Mouse (Mus musculus): Measurements from ENCODE around the gene Gm20431. TPM values are rescaled to one million over a fixed set of nuclear protein-coding genes. Genes with fewer than 3 reads are reported as not detected.

Gm20431 gene
- polyA plus RNA-seq, 1 experiment, result 15.3 TPM

GRCm38 (mm10) chr2:167690219-167690961 lies 29.1 kb upstream of the Gm20431 start:
- peak overlapping the region; percentile 64 for H3K4me3 ChIP-seq (ENCODE audit: control insufficient read depth, insufficient read depth, low read length)
- WGBS, result 19% methylated on average over 15 of the region's 15 CpGs
- no peaks in the 10 kb centered on the region; the same call in 1 of the 2 replicates for H3K27me3 ChIP-seq (ENCODE audit: control insufficient read depth, insufficient read depth, low read length)
- no peak overlapping the region for H3K27ac ChIP-seq (ENCODE audit: control insufficient read depth, insufficient read depth, low read length)
- H3K36me3 ChIP-seq (ENCODE audit: control insufficient read depth, insufficient read depth, low read length), result no peaks in the 10 kb centered on the region
- peaks cover 13% of the 10 kb centered on the region for H3K4me1 ChIP-seq (replicated peaks; ENCODE audit: control insufficient read depth, insufficient read depth, low read length)
- TF ChIP-seq CTCF (IDR thresholded peaks at IDR 0.05; ENCODE audit: borderline replicate concordance, control insufficient read depth, extremely low read depth, insufficient read depth, low read length, poor library complexity) (no peak), POLR2A (IDR thresholded peaks at IDR 0.05; ENCODE audit: control insufficient read depth, extremely low read depth, insufficient read depth, low read length, poor library complexity) (no peak)
- no peak for DNase-seq

- WGBS, result under 1% methylated on average over 99 of the region's 99 CpGs
- Histone ChIP-seq H3K4me3 (ENCODE audit: control insufficient read depth, insufficient read depth, low read length) (peak within 1 kb of the TSS; percentile 64), H3K4me1 (replicated peaks; ENCODE audit: control insufficient read depth, insufficient read depth, low read length) (peaks cover 13% of the 10 kb centered on the region), H3K27ac (ENCODE audit: control insufficient read depth, insufficient read depth, low read length) (no peak within 1 kb of the TSS), H3K36me3 (ENCODE audit: control insufficient read depth, insufficient read depth, low read length) (no peaks in the 10 kb centered on the region), H3K27me3 (ENCODE audit: control insufficient read depth, insufficient read depth, low read length) (no peaks in the 10 kb centered on the region; the same call in 1 of the 2 replicates)
- DNase-seq, result peak; percentile 43
- no peak for TF ChIP-seq CTCF (IDR thresholded peaks at IDR 0.05; ENCODE audit: borderline replicate concordance, control insufficient read depth, extremely low read depth, insufficient read depth, low read length, poor library complexity)
- TF ChIP-seq POLR2A (IDR thresholded peaks at IDR 0.05; ENCODE audit: control insufficient read depth, extremely low read depth, insufficient read depth, low read length, poor library complexity), result no peak
Observed at GRCm38 (mm10) chr2:167689501-167690218, 28.4 kb upstream of the Gm20431 start, which contains the start of gene Tmem189. Gene Tmem189, minus strand, starts transcription at chr2:167689822.

GRCm38 (mm10) chr2:167688498-167689451 lies 27.5 kb upstream of the Gm20431 start, which contains the start of gene Cebpb:
Gene Cebpb, plus strand, starts transcription at chr2:167688915.
- TF ChIP-seq POLR2A (IDR thresholded peaks at IDR 0.05; ENCODE audit: control insufficient read depth, extremely low read depth, insufficient read depth, low read length, poor library complexity), result 0 out of 2 replicates have a peak, but pooled peaks have one; percentile 10
- TF ChIP-seq CTCF (IDR thresholded peaks at IDR 0.05; ENCODE audit: borderline replicate concordance, control insufficient read depth, extremely low read depth, insufficient read depth, low read length, poor library complexity), result peak; percentile 95
- Histone ChIP-seq H3K36me3 (ENCODE audit: control insufficient read depth, insufficient read depth, low read length) (no peaks in the 10 kb centered on the region), H3K4me3 (ENCODE audit: control insufficient read depth, insufficient read depth, low read length) (peak within 1 kb of the TSS; percentile 64), H3K27me3 (ENCODE audit: control insufficient read depth, insufficient read depth, low read length) (no peaks in the 10 kb centered on the region; the same call in 1 of the 2 replicates), H3K4me1 (replicated peaks; ENCODE audit: control insufficient read depth, insufficient read depth, low read length) (peaks cover 13% of the 10 kb centered on the region), H3K27ac (ENCODE audit: control insufficient read depth, insufficient read depth, low read length) (no peak within 1 kb of the TSS)
- DNase-seq, result peak; percentile 68
- WGBS, result under 1% methylated on average over 147 of the region's 147 CpGs

- no peak for TF ChIP-seq POLR2A (IDR thresholded peaks at IDR 0.05; ENCODE audit: control insufficient read depth, extremely low read depth, insufficient read depth, low read length, poor library complexity)
- TF ChIP-seq CTCF (IDR thresholded peaks at IDR 0.05; ENCODE audit: borderline replicate concordance, control insufficient read depth, extremely low read depth, insufficient read depth, low read length, poor library complexity), result no peak
- 77% methylated on average over 12 of the region's 12 CpGs for WGBS
- Histone ChIP-seq H3K27ac (ENCODE audit: control insufficient read depth, insufficient read depth, low read length) (no peak overlapping the region), H3K36me3 (ENCODE audit: control insufficient read depth, insufficient read depth, low read length) (no peaks in the 10 kb centered on the region), H3K4me1 (replicated peaks; ENCODE audit: control insufficient read depth, insufficient read depth, low read length) (peaks cover 13% of the 10 kb centered on the region), H3K4me3 (ENCODE audit: control insufficient read depth, insufficient read depth, low read length) (peak overlapping the region; percentile 64), H3K27me3 (ENCODE audit: control insufficient read depth, insufficient read depth, low read length) (no peaks in the 10 kb centered on the region; the same call in 1 of the 2 replicates)
- DNase-seq, result no peak
Observed at GRCm38 (mm10) chr2:167688126-167688497, 26.8 kb upstream of the Gm20431 start.

- Histone ChIP-seq H3K4me3 (ENCODE audit: control insufficient read depth, insufficient read depth, low read length) (no peak overlapping the region), H3K4me1 (replicated peaks; ENCODE audit: control insufficient read depth, insufficient read depth, low read length) (peaks cover 13% of the 10 kb centered on the region), H3K36me3 (ENCODE audit: control insufficient read depth, insufficient read depth, low read length) (no peaks in the 10 kb centered on the region), H3K27ac (ENCODE audit: control insufficient read depth, insufficient read depth, low read length) (no peak overlapping the region), H3K27me3 (ENCODE audit: control insufficient read depth, insufficient read depth, low read length) (no peaks in the 10 kb centered on the region; the same call in 1 of the 2 replicates)
- DNase-seq, result no peak
- no peak for TF ChIP-seq POLR2A (IDR thresholded peaks at IDR 0.05; ENCODE audit: control insufficient read depth, extremely low read depth, insufficient read depth, low read length, poor library complexity)
- TF ChIP-seq CTCF (IDR thresholded peaks at IDR 0.05; ENCODE audit: borderline replicate concordance, control insufficient read depth, extremely low read depth, insufficient read depth, low read length, poor library complexity), result no peak
- WGBS, result 95% methylated on average over 11 of the region's 11 CpGs
Observed at GRCm38 (mm10) chr2:167687651-167688101, 26.4 kb upstream of the Gm20431 start.

Measured in thymus, adult 2 months (tissue).